Mouse (Mus musculus) small intestine, adult 10 weeks (tissue): ENCODE measurements around the gene Zfp775. TPM values are rescaled to one million over a fixed set of nuclear protein-coding genes. Genes with fewer than 3 reads are reported as not detected.

Source experiments
- polyA plus RNA-seq: library from polyadenylated mRNA; stranded (reverse); fragments of 350-450 nt; fragmentation: Illumina TruSeq; extraction: RNeasy Lipid Tissue Mini Kit (QIAGEN cat#74804); gene quantifications from one replicate; pipeline ENCODE4 v1.2.3, GENCODE M21; 2014; ENCODE audit warnings: low replicate concordance

Zfp775 gene
- not detected for polyA plus RNA-seq

GRCm38 (mm10) chr6:48601271-48602079, at the start of gene Zfp775:
Gene Zfp775, plus strand, starts transcription at chr6:48602063.

GRCm38 (mm10) chr6:48554280-48555103, 47.4 kb upstream of the Zfp775 start, which contains the start of gene Lrrc61:
Gene Lrrc61, plus strand, starts transcription at chr6:48554796.

GRCm38 (mm10) chr6:48572572-48573061, 29.2 kb upstream of the Zfp775 start, which contains the start of gene Rarres2:
Gene Rarres2, minus strand, starts transcription at chr6:48572789.

GRCm38 (mm10) chr6:48589194-48589750, 12.6 kb upstream of the Zfp775 start, which contains the start of gene Gm45021:
Gene Gm45021, plus strand, starts transcription at chr6:48589610.

GRCm38 (mm10) chr6:48593158-48594042, 8.5 kb upstream of the Zfp775 start, which contains the start of the genes Repin1 and Gm44965:
Gene Repin1, plus strand, starts transcription at chr6:48593883.
Gene Gm44965, plus strand, starts transcription at chr6:48593941.

GRCm38 (mm10) chr6:48626464-48626863, 24.6 kb downstream of the Zfp775 start, which contains the start of gene AI854703:
Gene AI854703, plus strand, starts transcription at chr6:48626764.

GRCm38 (mm10) chr6:48646995-48647394, 45.1 kb downstream of the Zfp775 start, which contains the start of gene Gimap8:
Gene Gimap8, plus strand, starts transcription at chr6:48647234.

Other genes starting within 250 kb of the Zfp775 start
- 2.1 TPM for gene Krba1, start 206.5 kb upstream of the Zfp775 start, polyA plus RNA-seq
- gene Zfp467, start 156.2 kb upstream of the Zfp775 start, polyA plus RNA-seq, result 2.6 TPM
- gene Sspo, start 153.8 kb upstream of the Zfp775 start, polyA plus RNA-seq, result not detected
- 7.1 TPM for gene Atp6v0e2, start 64.4 kb upstream of the Zfp775 start, polyA plus RNA-seq
- gene Lrrc61, start 47.3 kb upstream of the Zfp775 start, polyA plus RNA-seq, result 0.97 TPM
- 2.2 TPM for gene Rarres2, start 29.3 kb upstream of the Zfp775 start, polyA plus RNA-seq
- gene Gm45021, start 12.5 kb upstream of the Zfp775 start, polyA plus RNA-seq, result not detected
- gene Repin1, start 8.2 kb upstream of the Zfp775 start, polyA plus RNA-seq, result 1.3 TPM
- gene Gm44965, start 8.1 kb upstream of the Zfp775 start, polyA plus RNA-seq, result not detected
- gene AI854703, start 24.7 kb downstream of the Zfp775 start, polyA plus RNA-seq, result not detected
- 22.2 TPM for gene Gimap8, start 45.2 kb downstream of the Zfp775 start, polyA plus RNA-seq
- gene Gimap9, start 74.1 kb downstream of the Zfp775 start, polyA plus RNA-seq, result 19.5 TPM
- gene Gimap4, start 82.5 kb downstream of the Zfp775 start, polyA plus RNA-seq, result 82.1 TPM
- 31.9 TPM for gene Gimap6, start 106.2 kb downstream of the Zfp775 start, polyA plus RNA-seq
- 8.2 TPM for gene Gm28053, start 116.5 kb downstream of the Zfp775 start, polyA plus RNA-seq
- 6.2 TPM for gene Gimap7, start 116.6 kb downstream of the Zfp775 start, polyA plus RNA-seq
- gene Gimap1, start 137.0 kb downstream of the Zfp775 start, polyA plus RNA-seq, result 3.5 TPM
- gene Gimap5, start 144.1 kb downstream of the Zfp775 start, polyA plus RNA-seq, result 4.2 TPM
- 11.0 TPM for gene Gimap3, start 168.8 kb downstream of the Zfp775 start, polyA plus RNA-seq
- gene Tmem176a, start 238.9 kb downstream of the Zfp775 start, polyA plus RNA-seq, result 125 TPM
- 13.8 TPM for gene Tmem176b, start 239.4 kb downstream of the Zfp775 start, polyA plus RNA-seq